In the genomic region with DNA sequence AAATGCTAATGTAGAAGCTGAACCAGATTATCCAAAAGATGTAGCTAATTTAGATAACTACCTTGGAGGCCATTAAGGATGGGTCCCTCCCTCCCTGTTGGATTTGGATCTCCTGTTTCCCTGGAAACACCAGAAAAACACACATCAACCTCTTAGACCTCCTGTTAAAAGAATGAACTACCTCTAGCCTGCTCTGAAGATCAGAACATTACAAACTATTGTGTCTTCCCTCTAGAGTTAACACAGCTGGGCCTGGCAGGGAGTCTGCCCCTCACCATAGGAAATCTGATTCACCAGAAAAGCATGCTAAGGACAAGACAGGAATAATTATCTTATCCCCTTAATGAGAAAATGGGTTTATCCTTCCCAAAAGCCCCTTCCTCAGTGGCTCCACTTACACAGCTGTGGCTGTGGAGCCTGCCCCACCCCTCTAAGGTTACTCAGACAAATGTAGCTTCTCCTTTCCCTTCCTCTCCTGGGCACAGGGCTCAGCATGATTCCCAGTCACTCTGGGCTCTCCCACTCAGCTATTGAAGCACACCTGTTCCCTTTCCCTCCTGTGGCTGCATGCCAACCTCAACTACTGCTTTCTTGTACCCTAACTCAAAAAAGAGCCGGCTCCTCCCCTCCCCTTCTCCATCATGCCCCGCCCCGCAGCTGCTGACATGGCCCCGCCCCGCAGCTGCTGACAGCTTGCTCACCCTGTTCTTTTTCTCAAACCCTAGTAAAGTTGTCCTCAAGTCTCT, we compare ENCODE assay signal across 9 mouse cellular contexts.
DNase-seq lines count a peak whose midpoint lies in the region; ATAC-seq and TF ChIP-seq lines count a peak whose summit lies in the region.
"Had no signal": no experiment of that assay in that cellular context is flagged by ENCODE, and none has a peak within 500 bp of the region (broad histone marks: within the 10 kb centered on the region; RNA-seq: fewer than 3 reads in every experiment).

No protein-coding gene starts in this region.

- no peaks in the 10 kb centered on the region for H3K9me3 ChIP-seq in lung, embryonic 14.5 days (ENCODE audit: low read depth, low read length)
- no peaks in the 10 kb centered on the region for H3K9me3 ChIP-seq in embryonic facial prominence, embryonic 10.5 days
- H3K9me3 ChIP-seq in intestine, postnatal 0 days (ENCODE audit: control insufficient read depth), result no peaks in the 10 kb centered on the region
- H3K9me3 ChIP-seq: limb, embryonic 12.5 days had no signal

- no peak overlapping the region for H3K27ac ChIP-seq in lung, embryonic 14.5 days (ENCODE audit: low read depth)
- H3K27ac ChIP-seq in embryonic facial prominence, embryonic 10.5 days (replicated peaks), result no peak overlapping the region
- no peak overlapping the region for H3K27ac ChIP-seq in intestine, postnatal 0 days (ENCODE audit: low read depth, low read length)
- H3K27ac ChIP-seq: limb, embryonic 12.5 days had no signal

- peak; percentile 26 for DNase-seq in lung, embryonic 14.5 days
- no peak for DNase-seq in lung, postnatal 25 days (ENCODE audit: low spot score)
- DNase-seq in embryonic facial prominence, embryonic 10.5 days (ENCODE audit: low spot score), result peak; percentile 47
- no peak for DNase-seq in layer of hippocampus, postnatal 36 days
- DNase-seq in layer of hippocampus, adult 9-11 months, result no peak
- DNase-seq in urinary bladder, postnatal 25 days (ENCODE audit: low spot score), result no peak

- 0 out of 2 replicates have a peak overlapping the region, but pooled peaks have one; percentile 15 for H3K4me2 ChIP-seq in lung, embryonic 14.5 days
- H3K4me2 ChIP-seq in intestine, postnatal 0 days (replicated peaks; ENCODE audit: low read depth), result 0 out of 2 replicates have a peak overlapping the region, but pooled peaks have one; percentile 7
- H3K4me2 ChIP-seq: limb, embryonic 12.5 days had no signal

- H3K36me3 ChIP-seq in lung, embryonic 14.5 days (ENCODE audit: insufficient read depth), result no peaks in the 10 kb centered on the region
- no peaks in the 10 kb centered on the region for H3K36me3 ChIP-seq in embryonic facial prominence, embryonic 10.5 days (replicated peaks)
- no peaks in the 10 kb centered on the region for H3K36me3 ChIP-seq in intestine, postnatal 0 days (ENCODE audit: control insufficient read depth, insufficient read depth)
- H3K36me3 ChIP-seq: limb, embryonic 12.5 days had no signal

- no peak overlapping the region for H3K9ac ChIP-seq in lung, embryonic 14.5 days
- no peak overlapping the region for H3K9ac ChIP-seq in intestine, postnatal 0 days (ENCODE audit: low read depth, low read length)
- H3K9ac ChIP-seq: limb, embryonic 12.5 days had no signal

- H3K4me3 ChIP-seq in lung, embryonic 14.5 days (ENCODE audit: low read depth, low read length), result no peak overlapping the region
- H3K4me3 ChIP-seq in embryonic facial prominence, embryonic 10.5 days, result no peak overlapping the region; the same call in 1 of the 2 replicates
- H3K4me3 ChIP-seq in intestine, postnatal 0 days (ENCODE audit: low read depth, low read length), result no peak overlapping the region
- H3K4me3 ChIP-seq: limb, embryonic 12.5 days had no signal

- no peaks in the 10 kb centered on the region for H3K27me3 ChIP-seq in lung, embryonic 14.5 days (ENCODE audit: insufficient read depth, low read length)
- no peaks in the 10 kb centered on the region for H3K27me3 ChIP-seq in embryonic facial prominence, embryonic 10.5 days (replicated peaks; ENCODE audit: low read depth, poor library complexity, severe bottlenecking)
- no peaks in the 10 kb centered on the region for H3K27me3 ChIP-seq in intestine, postnatal 0 days (replicated peaks; ENCODE audit: control insufficient read depth, insufficient read depth, low read length)
- H3K27me3 ChIP-seq: limb, embryonic 12.5 days had no signal

- WGBS in lung, embryonic 14.5 days, result 7% methylated on average over 5 of the region's 5 CpGs
- 5% methylated on average over 5 of the region's 5 CpGs for WGBS in embryonic facial prominence, embryonic 10.5 days
- WGBS in intestine, postnatal 0 days, result 14% methylated on average over 5 of the region's 5 CpGs

- no peak for TF ChIP-seq CTCF in lung, embryonic 14.5 days (IDR thresholded peaks at IDR 0.05; ENCODE audit: low read depth)
- no peak for TF ChIP-seq CTCF in intestine, postnatal 0 days (IDR thresholded peaks at IDR 0.05; ENCODE audit: low read depth)

- no peaks in the 10 kb centered on the region for H3K4me1 ChIP-seq in lung, embryonic 14.5 days (ENCODE audit: insufficient read depth)
- H3K4me1 ChIP-seq in embryonic facial prominence, embryonic 10.5 days, result peaks cover 12% of the 10 kb centered on the region
- no peaks in the 10 kb centered on the region for H3K4me1 ChIP-seq in intestine, postnatal 0 days (replicated peaks; ENCODE audit: control insufficient read depth, insufficient read depth, low read length)

- ATAC-seq in lung, embryonic 14.5 days (ENCODE audit: insufficient read depth), result no peak
- ATAC-seq in intestine, postnatal 0 days, result no peak
- peak; percentile 21; the same call in 1 of the 2 replicates for ATAC-seq in neutrophil, adult 5-6 weeks (ENCODE audit: extremely low read depth, insufficient number of reproducible peaks, low FRiP score, poor library complexity, severe bottlenecking)

Comparison
In these comparisons a context has a peak if more than half of its experiments do, and no peak if none do; other contexts are left out.
1. DNase-seq: peak in lung, embryonic 14.5 days (single experiment) and embryonic facial prominence, embryonic 10.5 days (single experiment); none in lung, postnatal 25 days (single experiment), layer of hippocampus, postnatal 36 days (0 of 2), layer of hippocampus, adult 9-11 months (single experiment) and urinary bladder, postnatal 25 days (single experiment).